ENCODE assay signal across 8 mouse cellular contexts in genomic region chr9:106199535-106200272, GRCm38 (mm10). TPM values are rescaled to one million over a fixed set of nuclear protein-coding genes. Genes with fewer than 3 reads are reported as not detected.
DNase-seq lines count a peak whose midpoint lies in the region; ATAC-seq and TF ChIP-seq lines count a peak whose summit lies in the region.

Gene Ppm1m (minus strand): TSS chr9:106199746.

- H3K4me2 ChIP-seq in forebrain, embryonic 15.5 days (replicated peaks): peak within 1 kb of the TSS; percentile 63
- H3K4me2 ChIP-seq in intestine, embryonic 14.5 days (ENCODE audit: low read length): peak within 1 kb of the TSS; percentile 70

- H3K27me3 ChIP-seq in Patski: no peaks in the 10 kb centered on the region
- H3K27me3 ChIP-seq in forebrain, embryonic 15.5 days: peaks cover 7% of the 10 kb centered on the region; the same call in 1 of the 2 replicates
- no peaks in the 10 kb centered on the region for H3K27me3 ChIP-seq in intestine, embryonic 14.5 days (replicated peaks; ENCODE audit: control insufficient read depth, insufficient read depth, low read length)

- peak; percentile 92 for DNase-seq in heart, adult 11 months
- no peak for DNase-seq in heart, adult 9 months (ENCODE audit: low spot score in 2 of 2)
- DNase-seq in Patski (ENCODE audit: low read depth, low spot score): no peak
- DNase-seq in intestine, embryonic 14.5 days (ENCODE audit: low spot score): no peak
- DNase-seq in spleen, postnatal 4 days (ENCODE audit: low spot score in 2 of 2): no peak
- DNase-seq in urinary bladder, postnatal 10 days (ENCODE audit: low spot score): no peak

- H3K4me3 ChIP-seq in forebrain, embryonic 15.5 days: peak within 1 kb of the TSS; percentile 50
- peak within 1 kb of the TSS; percentile 62 for H3K4me3 ChIP-seq in intestine, embryonic 14.5 days (ENCODE audit: low read depth, low read length)

- no peak for ATAC-seq in Patski
- peak; percentile 10; the same call in 1 of the 2 replicates for ATAC-seq in forebrain, embryonic 15.5 days (replicated peaks)
- ATAC-seq in intestine, embryonic 14.5 days (replicated peaks; ENCODE audit: low FRiP score, low TSS enrichment, low read depth): no peak; the same call in 1 of the 2 replicates
- peak; percentile 21 for ATAC-seq in megakaryocyte progenitor cell, adult 5-6 weeks (replicated peaks; ENCODE audit: poor library complexity)

- TF ChIP-seq CTCF in Patski (IDR thresholded peaks at IDR 0.05): no peak

- in situ Hi-C loops in Patski (cut with MboI; ENCODE audit: low pct_unique_long_range_greater_than_20kb): loop anchor here (25.0 kb wide), 1 partner anchor 1113 kb away; no protein-coding TSS in a partner anchor

- H3K27ac ChIP-seq in forebrain, embryonic 15.5 days (replicated peaks): no peak within 1 kb of the TSS
- peak within 1 kb of the TSS; percentile 27; the same call in 1 of the 2 replicates for H3K27ac ChIP-seq in intestine, embryonic 14.5 days (ENCODE audit: low read depth)

- peaks cover 30% of the 10 kb centered on the region for H3K4me1 ChIP-seq in forebrain, embryonic 15.5 days
- peaks cover 29% of the 10 kb centered on the region for H3K4me1 ChIP-seq in intestine, embryonic 14.5 days (replicated peaks; ENCODE audit: control insufficient read depth, insufficient read depth, low read length)

- no peaks in the 10 kb centered on the region for H3K9me3 ChIP-seq in forebrain, embryonic 15.5 days
- H3K9me3 ChIP-seq in intestine, embryonic 14.5 days (ENCODE audit: control insufficient read depth, low read length): no peaks in the 10 kb centered on the region

- H3K36me3 ChIP-seq in forebrain, embryonic 15.5 days: no peaks in the 10 kb centered on the region
- peaks cover 14% of the 10 kb centered on the region for H3K36me3 ChIP-seq in intestine, embryonic 14.5 days (ENCODE audit: control insufficient read depth, insufficient read depth, low read length)

- CTCF ChIA-PET in Patski (lab: Charles Lee): no interaction called here

- 42% methylated on average over 18 of the region's 18 CpGs for WGBS in forebrain, embryonic 15.5 days
- 46% methylated on average over 18 of the region's 18 CpGs for WGBS in intestine, embryonic 14.5 days

- H3K9ac ChIP-seq in forebrain, embryonic 15.5 days (replicated peaks): peak within 1 kb of the TSS; percentile 51
- H3K9ac ChIP-seq in intestine, embryonic 14.5 days (ENCODE audit: low read length): peak within 1 kb of the TSS; percentile 66

- POLR2A ChIA-PET in Patski (lab: Charles Lee): interaction anchor here (0.6 to 1.6 kb wide), 3 partner anchors 21 to 29 kb away, joined by 3 to 5 read pairs (median 4); partner anchors contain the start of gene Wdr82

RNA-seq across cellular contexts. Expression of gene Ppm1m, which starts in this region (rescaled TPM):
- 62.8 TPM for polyA plus RNA-seq in Patski (2021)
- polyA plus RNA-seq in forebrain, embryonic 15.5 days (2015; fragmentation: Nextera tagmentation; extraction: Ambion mirVana): 15.4 and 15.8 TPM in 2 replicates
- 31.2 and 33.6 TPM in 2 replicates for polyA plus RNA-seq in intestine, embryonic 14.5 days (2014; fragmentation: Nextera tagmentation; extraction: Ambion mirVana)
- total RNA-seq in megakaryocyte progenitor cell, adult 5-6 weeks (2015): 14.3 and 16.9 TPM in 2 replicates
- total RNA-seq in megakaryocyte progenitor cell, adult 5-6 weeks (2017): 15.5 and 23.7 TPM in 2 replicates

Comparison
In these comparisons a context has a peak if more than half of its experiments do, and no peak if none do; other contexts are left out.
1. ATAC-seq: peak in forebrain, embryonic 15.5 days (single experiment) and megakaryocyte progenitor cell, adult 5-6 weeks (single experiment); none in Patski (single experiment) and intestine, embryonic 14.5 days (single experiment).